Mouse (Mus musculus) ES-CJ7 (cell line): ENCODE results near the gene Smim20.

Experiments
- DNase-seq: peaks from one replicate; pipeline ENCODE4 v3.0.0; 2011; ENCODE audit warnings: low read depth, low spot score

Smim20 gene

GRCm38 (mm10) chr5:53266931-53267853 is at the start of gene Smim20:
TSS of gene Smim20 (plus strand) at chr5:53267083.
- peak; percentile 91 for DNase-seq

- DNase-seq, result no peak
Measured at GRCm38 (mm10) chr5:53225434-53225833, 41.4 kb upstream of the Smim20 start.

- no peak for DNase-seq
Measured at GRCm38 (mm10) chr5:53230560-53230959, 36.3 kb upstream of the Smim20 start.

- peak; percentile 46 for DNase-seq
Measured at GRCm38 (mm10) chr5:53235551-53235950, 31.3 kb upstream of the Smim20 start.

GRCm38 (mm10) chr5:53236136-53236535 is 30.7 kb upstream of the Smim20 start:
- no peak for DNase-seq

- DNase-seq, result no peak
Measured at GRCm38 (mm10) chr5:53236749-53237148, 30.1 kb upstream of the Smim20 start.

- no peak for DNase-seq
Measured at GRCm38 (mm10) chr5:53238761-53239160, 28.1 kb upstream of the Smim20 start.

- no peak for DNase-seq
Measured at GRCm38 (mm10) chr5:53239189-53239588, 27.7 kb upstream of the Smim20 start.

- no peak for DNase-seq
Measured at GRCm38 (mm10) chr5:53239831-53240440, 26.9 kb upstream of the Smim20 start.

GRCm38 (mm10) chr5:53241109-53241508 is 25.8 kb upstream of the Smim20 start:
- no peak for DNase-seq

GRCm38 (mm10) chr5:53241963-53242362 is 24.9 kb upstream of the Smim20 start:
- no peak for DNase-seq

- no peak for DNase-seq
Measured at GRCm38 (mm10) chr5:53242865-53243499, 23.9 kb upstream of the Smim20 start.

- no peak for DNase-seq
Measured at GRCm38 (mm10) chr5:53243933-53244332, 22.9 kb upstream of the Smim20 start.

GRCm38 (mm10) chr5:53248499-53248898 is 18.4 kb upstream of the Smim20 start:
- DNase-seq, result no peak

GRCm38 (mm10) chr5:53249431-53250061 is 17.3 kb upstream of the Smim20 start:
- no peak for DNase-seq

GRCm38 (mm10) chr5:53254154-53254553 is 12.7 kb upstream of the Smim20 start:
- DNase-seq, result no peak

GRCm38 (mm10) chr5:53254821-53255220 is 12.1 kb upstream of the Smim20 start:
- DNase-seq, result no peak

- peak; percentile 31 for DNase-seq
Measured at GRCm38 (mm10) chr5:53258038-53258786, 8.7 kb upstream of the Smim20 start.

- no peak for DNase-seq
Measured at GRCm38 (mm10) chr5:53259894-53260293, 7.0 kb upstream of the Smim20 start.

GRCm38 (mm10) chr5:53261999-53262398 is 4.9 kb upstream of the Smim20 start:
- no peak for DNase-seq

- no peak for DNase-seq
Measured at GRCm38 (mm10) chr5:53264061-53264460, 2.8 kb upstream of the Smim20 start.
